Mouse (Mus musculus) liver, embryonic 14.5 days (tissue): ENCODE measurements around the gene Sez6l.

Source experiments
- CTCF ChIP-seq: IDR thresholded peaks from 2 replicates; pipeline ENCODE4 v1.5.1; 2016; ENCODE audit warnings: antibody characterized with exemption, low read depth, control low read depth
- EP300 ChIP-seq: IDR thresholded peaks from 2 replicates; pipeline ENCODE4 v1.6.1; 2016; ENCODE audit warnings: antibody characterized with exemption, low read depth

DNA sequence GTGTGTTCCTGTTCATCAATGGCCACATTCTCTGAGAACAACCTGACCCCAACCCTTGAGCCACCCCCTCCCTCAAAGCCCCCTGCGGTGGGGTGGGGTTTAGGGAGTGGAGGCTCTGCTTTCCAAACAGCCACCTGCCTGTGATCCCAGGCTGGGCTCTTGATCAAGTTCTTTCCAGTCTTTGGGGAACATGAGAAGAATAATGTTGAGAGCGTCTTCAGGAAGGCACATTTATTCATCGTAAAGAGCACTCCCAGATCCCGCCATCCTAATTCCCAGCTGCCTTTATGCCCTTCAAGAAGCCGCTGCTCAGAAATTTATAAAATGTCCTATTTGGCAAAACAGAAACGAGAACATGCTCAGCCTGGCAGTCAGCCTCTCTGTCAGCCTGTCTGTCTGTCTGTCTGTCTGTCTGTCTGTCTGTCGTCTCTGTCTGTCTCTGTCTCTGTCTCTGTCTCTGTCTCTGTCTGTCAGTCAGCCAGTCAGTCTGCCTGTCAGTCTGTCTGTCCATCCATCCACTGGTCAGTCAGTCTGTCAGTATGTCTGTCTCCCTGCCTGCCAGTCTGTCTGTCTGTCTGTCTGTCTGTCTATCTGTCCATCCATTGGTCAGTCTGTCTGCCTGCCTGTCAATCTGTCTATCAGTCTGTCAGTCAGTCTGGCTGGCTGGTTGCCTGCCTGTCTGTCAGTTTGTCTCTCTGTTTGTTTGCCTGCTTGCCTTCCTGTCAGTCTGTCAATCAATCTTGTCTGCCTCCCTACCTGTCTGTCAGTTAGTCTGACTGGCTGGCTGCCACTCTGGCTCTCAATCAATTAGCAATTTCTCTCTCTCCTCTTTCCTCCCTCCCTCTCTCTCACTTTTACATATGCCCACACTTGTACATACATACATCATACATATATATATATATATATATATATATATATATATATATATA lies 19.0 kb upstream of the Sez6l start:
- TF ChIP-seq EP300 (no peak), CTCF (no peak)
